Mouse (Mus musculus) MEL (cell line): ENCODE measurements at regions not wholly inside any gene's neighbourhood (a gene's known extent, or its start where the extent isn't known, plus 50 kb on each side); places are given as distances from the start of the nearest gene placed in this dataset.

Experiments used
- POLR2A ChIP-seq, 2 experiments: IDR thresholded peaks; 2 replicates each; pipeline ENCODE4 v1.6.1; 2011 to 2012; ENCODE audit warnings: low read length in 2 of 2, mild to moderate bottlenecking in 2 of 2, control low read depth in 1 of 2, improper control_type of control experiment in 1 of 2, low read depth in 1 of 2, moderate library complexity in 1 of 2; ENCODE audit not compliant: control insufficient read depth in 1 of 2, insufficient read depth in 1 of 2, poor library complexity in 1 of 2
- SMC3 ChIP-seq: IDR thresholded peaks from 2 replicates; pipeline ENCODE4 v1.6.1; 2011; ENCODE audit warnings: low read depth, low read length, improper control_type of control experiment
- TBP ChIP-seq: IDR thresholded peaks from 2 replicates; pipeline ENCODE4 v1.8.0; 2011; ENCODE audit warnings: low read depth, low read length, improper control_type of control experiment
- TCF12 ChIP-seq: IDR thresholded peaks from 2 replicates; pipeline ENCODE4 v1.6.1; 2014; ENCODE audit warnings: low read depth, mild to moderate bottlenecking, inconsistent platforms, low read length, improper control_type of control experiment, moderate library complexity

GRCm38 (mm10) chr9:14002236-14002635, 174.7 kb downstream of the Fam76b start:
- TF ChIP-seq TCF12 (no peak), TBP (no peak), POLR2A (IDR thresholded peaks at IDR 0.05; ENCODE audit: control insufficient read depth in 1 of 2, insufficient read depth in 1 of 2, low read depth in 1 of 2, low read length in 2 of 2, poor library complexity in 1 of 2) (no peak), SMC3 (no peak)
